Mouse (Mus musculus): Measurements from ENCODE around the gene Adarb1. TPM values are rescaled to one million over a fixed set of nuclear protein-coding genes. Genes with fewer than 3 reads are reported as not detected.
A peak's percentile ranks its signal among the peaks of the same experiment; 100 is the strongest.

Adarb1 gene
- polyA plus RNA-seq, 1 experiment from 2014 or later, result 3.0 TPM

DNA sequence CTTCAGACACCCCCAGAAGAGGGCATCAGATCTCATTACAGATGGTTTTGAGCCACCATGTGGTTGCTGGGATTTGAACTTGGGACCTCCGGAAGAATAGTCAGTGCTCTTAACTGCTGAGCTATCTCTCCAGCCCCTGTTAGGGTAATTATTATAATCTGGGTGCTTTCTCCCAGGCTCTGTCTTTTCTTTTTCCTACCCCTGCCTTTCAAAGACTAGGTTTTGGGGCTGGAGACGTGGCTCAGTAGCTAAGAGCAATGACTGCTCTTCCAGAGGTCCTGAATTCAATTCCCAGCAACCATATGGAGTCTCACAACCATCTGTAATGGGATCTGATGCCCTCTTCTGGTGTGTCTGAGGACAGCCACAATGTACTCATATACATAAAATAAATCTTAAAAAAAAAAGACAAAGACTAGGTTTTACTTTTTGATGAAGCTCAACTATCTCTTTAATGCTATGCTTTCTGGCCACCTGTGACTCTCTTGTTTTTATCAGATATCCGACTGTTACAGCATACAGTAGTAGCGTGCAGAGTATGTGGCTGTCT lies 160.0 kb downstream of the Adarb1 start:
- no peak overlapping the region for H3K27ac ChIP-seq (ENCODE audit: low read length)
- H3K27me3 ChIP-seq (replicated peaks; ENCODE audit: control insufficient read depth, insufficient read depth, low read length), result no peaks in the 10 kb centered on the region
- peak overlapping the region; percentile 75; the same call in 1 of the 2 replicates for H3K9ac ChIP-seq (ENCODE audit: low read depth, low read length)
- WGBS, result 60% methylated on average over 4 of the region's 4 CpGs
- H3K4me2 ChIP-seq (ENCODE audit: low read depth, low read length), result peak overlapping the region; percentile 88
- ATAC-seq, result no peak
- H3K9me3 ChIP-seq (ENCODE audit: control insufficient read depth, low read length), result no peaks in the 10 kb centered on the region
- H3K4me1 ChIP-seq (ENCODE audit: control insufficient read depth, insufficient read depth, low read length), result peaks cover 20% of the 10 kb centered on the region
- peak overlapping the region; percentile 89 for H3K4me3 ChIP-seq (ENCODE audit: low read length)
- peaks cover 11% of the 10 kb centered on the region for H3K36me3 ChIP-seq (ENCODE audit: control insufficient read depth, insufficient read depth, low read length)

DNA sequence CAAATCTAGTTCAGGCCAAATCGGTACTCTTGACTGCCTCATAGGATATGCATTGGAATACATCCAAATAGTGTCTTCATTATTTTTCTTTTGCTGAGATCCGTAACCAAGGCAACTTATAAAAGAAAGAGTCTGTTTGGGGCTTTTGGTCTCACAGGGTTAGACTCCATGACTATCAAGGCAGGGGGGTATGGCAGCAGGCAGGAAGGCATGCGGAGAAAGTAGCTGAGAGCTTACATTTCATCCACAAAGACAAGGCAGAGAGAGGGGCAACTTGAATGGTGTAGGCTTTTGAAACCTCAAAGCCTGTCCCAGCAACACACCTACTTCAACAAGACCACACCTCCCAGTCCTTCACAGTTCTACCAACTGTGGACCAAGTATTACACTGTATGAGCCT lies 162.4 kb downstream of the Adarb1 start:
- no peak for ATAC-seq
- 79% methylated on average over 3 of the region's 3 CpGs for WGBS
- no peaks in the 10 kb centered on the region for H3K9me3 ChIP-seq (ENCODE audit: control insufficient read depth, low read length)
- no peak overlapping the region for H3K4me3 ChIP-seq (ENCODE audit: low read length)
- H3K27me3 ChIP-seq (replicated peaks; ENCODE audit: control insufficient read depth, insufficient read depth, low read length), result no peaks in the 10 kb centered on the region
- peaks cover 40% of the 10 kb centered on the region for H3K4me1 ChIP-seq (ENCODE audit: control insufficient read depth, insufficient read depth, low read length)
- no peak overlapping the region for H3K9ac ChIP-seq (ENCODE audit: low read depth, low read length)
- no peaks in the 10 kb centered on the region for H3K36me3 ChIP-seq (ENCODE audit: control insufficient read depth, insufficient read depth, low read length)
- no peak overlapping the region for H3K27ac ChIP-seq (ENCODE audit: low read length)
- H3K4me2 ChIP-seq (ENCODE audit: low read depth, low read length), result no peak overlapping the region

DNA sequence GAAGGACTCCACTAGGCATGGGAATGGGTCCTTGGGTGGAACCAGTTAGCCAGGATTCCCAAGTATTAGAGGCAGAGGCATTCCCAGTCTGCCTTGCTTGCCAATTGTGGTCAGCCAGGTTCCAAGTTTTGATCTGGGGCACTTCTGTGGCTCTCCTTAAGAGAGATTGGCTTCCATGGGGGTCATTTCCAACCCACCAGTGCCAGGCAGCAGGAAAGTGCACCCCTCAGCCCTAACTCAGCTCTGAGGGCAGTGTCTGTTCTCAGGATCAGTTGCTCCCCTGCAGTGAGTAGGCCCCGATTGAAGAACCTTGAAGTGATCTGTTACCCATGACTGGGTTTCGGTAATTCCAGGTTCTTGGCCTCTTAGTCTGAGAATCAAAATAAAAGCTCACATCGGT lies 162.8 kb downstream of the Adarb1 start:
- H3K9me3 ChIP-seq (ENCODE audit: control insufficient read depth, low read length), result no peaks in the 10 kb centered on the region
- no peak overlapping the region for H3K4me3 ChIP-seq (ENCODE audit: low read length)
- no peaks in the 10 kb centered on the region for H3K27me3 ChIP-seq (replicated peaks; ENCODE audit: control insufficient read depth, insufficient read depth, low read length)
- H3K36me3 ChIP-seq (ENCODE audit: control insufficient read depth, insufficient read depth, low read length), result no peaks in the 10 kb centered on the region
- WGBS, result 82% methylated on average over 3 of the region's 3 CpGs
- H3K4me1 ChIP-seq (ENCODE audit: control insufficient read depth, insufficient read depth, low read length), result peaks cover 38% of the 10 kb centered on the region
- no peak for ATAC-seq
- no peak overlapping the region for H3K4me2 ChIP-seq (ENCODE audit: low read depth, low read length)
- 0 out of 2 replicates have a peak overlapping the region, but pooled peaks have one; percentile 31 for H3K27ac ChIP-seq (ENCODE audit: low read length)
- H3K9ac ChIP-seq (ENCODE audit: low read depth, low read length), result no peak overlapping the region

DNA sequence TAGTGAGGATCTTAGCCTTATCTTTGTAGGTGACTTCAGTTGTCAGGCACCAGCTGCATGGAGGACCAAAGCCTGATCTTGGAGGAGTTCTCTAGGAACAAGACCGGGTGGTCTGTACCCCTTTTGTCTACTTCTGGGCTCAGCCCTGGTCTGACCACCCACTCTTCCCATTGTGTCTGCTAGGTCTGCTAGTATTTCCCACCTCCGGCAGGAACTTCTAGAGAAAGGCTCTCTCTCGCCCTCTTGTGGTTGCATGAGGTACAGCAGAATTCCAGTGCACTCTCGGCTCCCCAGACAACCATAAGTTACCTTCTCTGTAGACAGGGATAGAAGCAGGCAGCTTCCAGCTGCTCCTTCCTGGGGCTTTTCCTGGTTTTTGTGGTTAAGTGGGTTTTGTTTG lies 165.3 kb downstream of the Adarb1 start:
- Histone ChIP-seq H3K4me1 (ENCODE audit: control insufficient read depth, insufficient read depth, low read length) (peaks cover 35% of the 10 kb centered on the region), H3K4me2 (ENCODE audit: low read depth, low read length) (no peak overlapping the region), H3K27ac (ENCODE audit: low read length) (peak overlapping the region; percentile 88), H3K9me3 (ENCODE audit: control insufficient read depth, low read length) (no peaks in the 10 kb centered on the region), H3K27me3 (replicated peaks; ENCODE audit: control insufficient read depth, insufficient read depth, low read length) (no peaks in the 10 kb centered on the region), H3K36me3 (ENCODE audit: control insufficient read depth, insufficient read depth, low read length) (no peaks in the 10 kb centered on the region), H3K9ac (ENCODE audit: low read depth, low read length) (no peak overlapping the region), H3K4me3 (ENCODE audit: low read length) (no peak overlapping the region)
- WGBS, result 0% methylated on average over 4 of the region's 4 CpGs
- peak; percentile 36 for ATAC-seq

DNA sequence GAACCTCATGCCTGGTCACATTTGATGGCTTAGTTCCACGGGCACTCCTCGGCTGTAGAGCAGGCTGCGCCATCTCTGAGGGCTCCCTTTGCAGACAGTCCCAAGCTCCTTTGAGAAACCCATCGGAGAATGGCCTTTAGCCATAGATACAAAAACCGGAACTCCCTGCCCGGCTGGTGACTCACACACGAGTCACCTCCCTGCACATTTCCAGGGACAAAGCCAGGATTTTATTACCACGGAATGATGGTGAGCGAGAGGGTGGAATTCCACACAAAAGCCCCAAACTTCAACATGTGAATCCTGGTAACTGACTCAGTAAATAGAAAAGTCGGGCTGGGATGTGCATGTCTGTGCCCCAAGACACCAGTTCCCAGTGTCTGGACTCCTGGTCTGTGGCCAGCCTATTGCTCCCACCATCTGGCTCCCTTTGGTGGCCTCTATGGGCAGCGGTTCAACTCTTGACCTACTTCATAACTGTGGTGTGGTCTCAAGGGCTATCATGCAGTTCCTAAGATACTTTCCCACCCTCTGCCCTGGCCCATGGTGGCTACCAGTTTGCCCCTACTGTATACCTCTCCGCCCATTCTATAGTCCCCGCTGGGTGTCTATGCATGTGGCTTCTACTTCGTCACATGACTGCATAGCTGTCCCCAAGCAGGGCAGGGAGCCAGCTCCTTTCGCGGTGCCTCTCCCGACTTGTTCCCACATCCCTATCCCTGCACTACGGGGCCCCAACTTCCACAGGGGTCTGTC lies 166.1 kb downstream of the Adarb1 start:
- H3K27ac ChIP-seq (ENCODE audit: low read length), result peak overlapping the region; percentile 88
- H3K4me3 ChIP-seq (ENCODE audit: low read length), result peak overlapping the region; percentile 29
- no peaks in the 10 kb centered on the region for H3K27me3 ChIP-seq (replicated peaks; ENCODE audit: control insufficient read depth, insufficient read depth, low read length)
- H3K9ac ChIP-seq (ENCODE audit: low read depth, low read length), result peak overlapping the region; percentile 56
- H3K9me3 ChIP-seq (ENCODE audit: control insufficient read depth, low read length), result no peaks in the 10 kb centered on the region
- H3K4me2 ChIP-seq (ENCODE audit: low read depth, low read length), result peak overlapping the region; percentile 53
- peak; percentile 47 for ATAC-seq
- 49% methylated on average over 18 of the region's 18 CpGs for WGBS
- H3K4me1 ChIP-seq (ENCODE audit: control insufficient read depth, insufficient read depth, low read length), result peaks cover 40% of the 10 kb centered on the region
- H3K36me3 ChIP-seq (ENCODE audit: control insufficient read depth, insufficient read depth, low read length), result no peaks in the 10 kb centered on the region

DNA sequence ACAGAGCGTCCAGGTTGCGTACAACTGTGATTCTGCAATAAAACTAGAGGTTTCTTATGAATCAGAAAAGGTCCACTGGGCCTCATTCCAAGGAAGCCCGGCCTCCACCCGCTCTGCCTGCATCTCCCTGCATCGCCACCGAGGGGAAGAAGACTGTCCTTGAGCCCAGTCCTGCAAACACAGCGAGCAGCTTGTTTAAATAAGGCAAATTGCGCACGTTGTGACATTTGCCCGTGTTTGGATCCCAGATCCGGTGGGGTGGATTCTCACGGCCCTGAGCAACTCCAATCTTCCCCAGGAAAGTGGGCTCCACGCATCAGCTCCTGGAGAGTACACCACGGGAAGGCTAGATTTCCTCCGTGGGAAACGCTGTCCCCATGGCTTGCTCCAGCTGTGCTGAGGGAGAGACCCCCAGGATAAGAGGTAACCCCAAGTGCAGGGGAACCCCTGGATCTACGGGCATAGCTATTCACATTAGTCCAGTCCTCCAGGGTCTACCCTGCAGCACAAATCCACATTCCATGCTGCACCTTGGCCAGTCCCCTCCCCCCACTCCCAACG lies 166.8 kb downstream of the Adarb1 start:
- Histone ChIP-seq H3K27ac (ENCODE audit: low read length) (peak overlapping the region; percentile 88), H3K9me3 (ENCODE audit: control insufficient read depth, low read length) (no peaks in the 10 kb centered on the region), H3K27me3 (replicated peaks; ENCODE audit: control insufficient read depth, insufficient read depth, low read length) (no peaks in the 10 kb centered on the region), H3K4me1 (ENCODE audit: control insufficient read depth, insufficient read depth, low read length) (peaks cover 40% of the 10 kb centered on the region), H3K4me3 (ENCODE audit: low read length) (peak overlapping the region; percentile 29), H3K9ac (ENCODE audit: low read depth, low read length) (peak overlapping the region; percentile 56), H3K4me2 (ENCODE audit: low read depth, low read length) (peak overlapping the region; percentile 53), H3K36me3 (ENCODE audit: control insufficient read depth, insufficient read depth, low read length) (no peaks in the 10 kb centered on the region)
- peak; percentile 52 for ATAC-seq
- WGBS, result 22% methylated on average over 18 of the region's 18 CpGs

DNA sequence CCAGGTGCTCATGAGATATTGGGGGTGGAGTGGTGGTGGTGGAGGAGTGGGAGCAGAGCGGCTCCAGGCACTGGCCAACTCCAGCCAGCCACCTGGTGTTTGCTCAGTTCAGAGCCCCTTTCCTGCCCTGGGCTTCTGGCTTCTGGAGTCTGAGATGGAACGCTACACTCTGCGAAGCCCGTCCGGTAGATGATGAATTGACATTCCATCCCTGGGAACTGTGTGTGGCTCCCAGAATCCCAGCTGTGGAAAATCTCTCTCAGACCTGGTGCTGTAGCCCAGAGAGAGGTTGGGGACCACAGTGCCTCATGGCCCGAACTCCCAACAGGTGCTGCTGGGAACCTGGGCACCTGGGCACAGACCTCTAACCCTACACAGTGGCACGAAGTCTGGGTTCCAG lies 170.4 kb downstream of the Adarb1 start:
- Histone ChIP-seq H3K36me3 (ENCODE audit: control insufficient read depth, insufficient read depth, low read length) (no peaks in the 10 kb centered on the region), H3K4me1 (ENCODE audit: control insufficient read depth, insufficient read depth, low read length) (peaks cover 38% of the 10 kb centered on the region), H3K9ac (ENCODE audit: low read depth, low read length) (no peak overlapping the region; the same call in 1 of the 2 replicates), H3K27me3 (replicated peaks; ENCODE audit: control insufficient read depth, insufficient read depth, low read length) (no peaks in the 10 kb centered on the region), H3K4me3 (ENCODE audit: low read length) (no peak overlapping the region), H3K27ac (ENCODE audit: low read length) (no peak overlapping the region), H3K4me2 (ENCODE audit: low read depth, low read length) (no peak overlapping the region), H3K9me3 (ENCODE audit: control insufficient read depth, low read length) (no peaks in the 10 kb centered on the region)
- no peak for ATAC-seq
- WGBS, result 46% methylated on average over 7 of the region's 7 CpGs

DNA sequence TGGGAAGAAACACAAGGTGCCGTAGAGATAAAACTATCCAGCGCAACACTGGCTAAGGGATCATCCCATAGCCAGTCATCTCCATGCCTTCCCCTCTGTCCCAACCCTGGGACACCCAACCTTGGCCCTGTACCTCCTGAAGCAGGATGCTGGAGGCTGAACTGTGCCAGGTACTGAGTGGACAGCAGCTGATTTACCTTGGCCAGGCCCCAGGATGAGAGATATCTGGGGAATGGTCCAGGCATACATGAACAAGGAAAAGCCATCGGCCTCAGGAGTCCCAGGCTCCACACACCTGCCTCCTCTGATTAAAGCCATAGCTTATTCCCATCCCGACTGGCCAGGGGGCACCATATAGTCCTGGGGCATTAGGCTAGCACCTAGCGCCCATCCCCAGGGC lies 171.0 kb downstream of the Adarb1 start:
- Histone ChIP-seq H3K4me1 (ENCODE audit: control insufficient read depth, insufficient read depth, low read length) (peaks cover 31% of the 10 kb centered on the region), H3K4me3 (ENCODE audit: low read length) (no peak overlapping the region), H3K4me2 (ENCODE audit: low read depth, low read length) (no peak overlapping the region), H3K36me3 (ENCODE audit: control insufficient read depth, insufficient read depth, low read length) (no peaks in the 10 kb centered on the region), H3K9ac (ENCODE audit: low read depth, low read length) (no peak overlapping the region), H3K27ac (ENCODE audit: low read length) (no peak overlapping the region), H3K27me3 (replicated peaks; ENCODE audit: control insufficient read depth, insufficient read depth, low read length) (no peaks in the 10 kb centered on the region), H3K9me3 (ENCODE audit: control insufficient read depth, low read length) (no peaks in the 10 kb centered on the region)
- no peak for ATAC-seq
- 84% methylated on average over 5 of the region's 5 CpGs for WGBS

DNA sequence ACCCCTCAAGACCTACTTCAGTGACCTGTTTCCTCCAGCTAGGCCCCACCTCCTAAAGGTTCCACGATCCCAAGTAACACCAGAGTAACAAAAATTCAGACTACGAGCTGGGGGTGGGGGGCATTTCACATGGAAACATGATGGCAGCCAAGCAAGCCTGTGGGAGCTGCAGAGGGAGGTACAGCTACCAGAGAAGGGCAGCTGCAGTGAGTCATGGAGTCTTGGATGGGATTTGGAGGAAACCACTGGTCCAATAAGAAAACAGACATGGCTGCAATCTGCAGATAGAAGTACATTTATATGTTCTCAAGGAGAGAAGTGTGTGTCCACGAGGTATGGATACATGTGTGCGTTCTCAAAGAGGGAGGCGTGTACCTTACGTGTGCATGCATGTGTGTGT lies 173.3 kb downstream of the Adarb1 start:
- Histone ChIP-seq H3K4me1 (ENCODE audit: control insufficient read depth, insufficient read depth, low read length) (peaks cover 15% of the 10 kb centered on the region; the same call in 1 of the 2 replicates), H3K27me3 (replicated peaks; ENCODE audit: control insufficient read depth, insufficient read depth, low read length) (no peaks in the 10 kb centered on the region), H3K36me3 (ENCODE audit: control insufficient read depth, insufficient read depth, low read length) (no peaks in the 10 kb centered on the region), H3K4me2 (ENCODE audit: low read depth, low read length) (no peak overlapping the region), H3K4me3 (ENCODE audit: low read length) (no peak overlapping the region), H3K9ac (ENCODE audit: low read depth, low read length) (no peak overlapping the region), H3K27ac (ENCODE audit: low read length) (no peak overlapping the region), H3K9me3 (ENCODE audit: control insufficient read depth, low read length) (no peaks in the 10 kb centered on the region)
- ATAC-seq, result no peak
- 92% methylated on average over 6 of the region's 6 CpGs for WGBS
